Mouse (Mus musculus) erythroblast, adult 5-6 weeks (primary cell): ENCODE data around the gene Nt5c3b. TPM values are rescaled to one million over a fixed set of nuclear protein-coding genes. Genes with fewer than 3 reads are reported as not detected.

Source experiments
- ATAC-seq: replicated peaks from 2 replicates; pipeline ENCODE4 v1.8.0; 2016; ENCODE audit warnings: moderate number of reproducible peaks, mild to moderate bottlenecking, moderate TSS enrichment, inconsistent platforms; ENCODE audit not compliant: poor library complexity, low FRiP score, severe bottlenecking
- total RNA-seq, 2 experiments: library from RNA; stranded (forward) in 1 of 2; stranded (reverse) in 1 of 2; fragments of 150-400 nt in 1 of 2; fragments of 200-764, 138-1000 nt in 1 of 2; gene quantifications; 2 replicates each; pipeline versions ENCODE4 v1.2.3 to v1.2.4; 2015 to 2017; ENCODE audit warnings: low replicate concordance in 2 of 2

Nt5c3b gene
- 2.1 and 10.0 TPM in 2 replicates for total RNA-seq (2015; ENCODE audit: low replicate concordance)
- total RNA-seq (2017; ENCODE audit: low replicate concordance) = 1.7 and 6.3 TPM in 2 replicates

DNA sequence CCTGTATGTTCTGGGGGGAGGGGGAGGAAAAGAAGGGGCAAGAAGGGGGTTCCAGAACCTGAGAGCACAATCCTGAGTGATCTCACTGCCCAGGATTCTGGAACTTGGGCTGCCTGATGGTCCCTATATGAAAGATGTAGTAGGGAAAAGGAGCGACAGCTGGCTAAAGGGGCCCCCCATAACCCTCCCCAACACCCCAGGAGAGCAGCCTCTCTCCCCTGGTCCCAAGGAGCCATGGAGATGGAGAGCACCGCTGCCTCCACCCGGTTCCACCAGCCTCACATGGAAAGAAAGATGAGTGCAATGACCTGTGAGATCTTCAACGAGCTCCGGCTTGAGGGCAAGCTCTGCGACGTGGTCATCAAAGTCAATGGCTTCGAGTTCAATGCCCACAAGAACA, at the start of gene Nt5c3b, which contains the start of gene Klhl10:
Gene Nt5c3b, minus strand, starts transcription at position 12 of the 400 bp plus-strand sequence.
Gene Klhl10, plus strand, starts transcription at position 121 of the 400 bp plus-strand sequence.
- no peak for ATAC-seq

DNA sequence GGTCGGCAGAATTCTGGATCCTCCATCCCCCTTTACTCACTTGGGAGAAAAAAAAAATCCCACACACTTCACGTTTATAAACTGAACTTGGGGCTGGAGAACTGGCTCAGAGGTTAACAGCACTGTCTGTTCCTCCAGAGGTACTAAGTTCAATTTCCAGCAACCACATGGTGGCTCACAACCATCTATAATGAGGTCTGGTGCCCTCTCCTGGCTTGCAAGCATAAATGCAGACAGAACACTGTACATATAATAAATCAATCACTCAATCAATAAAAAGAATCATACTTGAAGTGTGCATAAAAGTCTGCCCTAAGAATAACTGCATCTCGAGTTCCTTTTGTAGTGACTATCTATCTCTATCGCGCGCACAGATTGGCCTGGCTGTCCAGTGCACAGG, 49.3 kb upstream of the Nt5c3b start:
- no peak for ATAC-seq

GRCm38 (mm10) chr11:100485801-100486538, 44.4 kb upstream of the Nt5c3b start:
- peak; percentile 71 for ATAC-seq

- no peak for ATAC-seq
Observed at GRCm38 (mm10) chr11:100484461-100484860, 42.9 kb upstream of the Nt5c3b start.

GRCm38 (mm10) chr11:100479152-100479551, 37.5 kb upstream of the Nt5c3b start:
- ATAC-seq = no peak

- ATAC-seq = no peak
Observed at GRCm38 (mm10) chr11:100476281-100476680, 34.7 kb upstream of the Nt5c3b start.

DNA sequence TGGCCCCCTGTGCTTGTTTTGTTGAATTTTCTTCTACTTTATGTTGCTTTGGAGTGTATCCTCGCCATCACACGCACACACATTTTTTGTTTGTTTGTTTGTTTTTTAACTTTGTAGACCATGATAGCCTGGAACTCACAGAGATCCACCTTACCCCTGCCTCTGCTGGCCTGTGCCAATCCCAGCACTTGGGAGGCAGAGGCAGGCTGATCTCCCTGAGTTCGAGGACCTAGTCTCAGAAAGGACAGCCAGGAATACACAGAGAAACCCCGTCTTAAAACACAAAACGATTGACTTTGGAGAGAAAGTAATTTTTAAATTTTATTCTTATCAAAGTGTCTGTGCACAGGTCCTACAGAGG, 31.3 kb upstream of the Nt5c3b start:
- ATAC-seq = peak; percentile 60

DNA sequence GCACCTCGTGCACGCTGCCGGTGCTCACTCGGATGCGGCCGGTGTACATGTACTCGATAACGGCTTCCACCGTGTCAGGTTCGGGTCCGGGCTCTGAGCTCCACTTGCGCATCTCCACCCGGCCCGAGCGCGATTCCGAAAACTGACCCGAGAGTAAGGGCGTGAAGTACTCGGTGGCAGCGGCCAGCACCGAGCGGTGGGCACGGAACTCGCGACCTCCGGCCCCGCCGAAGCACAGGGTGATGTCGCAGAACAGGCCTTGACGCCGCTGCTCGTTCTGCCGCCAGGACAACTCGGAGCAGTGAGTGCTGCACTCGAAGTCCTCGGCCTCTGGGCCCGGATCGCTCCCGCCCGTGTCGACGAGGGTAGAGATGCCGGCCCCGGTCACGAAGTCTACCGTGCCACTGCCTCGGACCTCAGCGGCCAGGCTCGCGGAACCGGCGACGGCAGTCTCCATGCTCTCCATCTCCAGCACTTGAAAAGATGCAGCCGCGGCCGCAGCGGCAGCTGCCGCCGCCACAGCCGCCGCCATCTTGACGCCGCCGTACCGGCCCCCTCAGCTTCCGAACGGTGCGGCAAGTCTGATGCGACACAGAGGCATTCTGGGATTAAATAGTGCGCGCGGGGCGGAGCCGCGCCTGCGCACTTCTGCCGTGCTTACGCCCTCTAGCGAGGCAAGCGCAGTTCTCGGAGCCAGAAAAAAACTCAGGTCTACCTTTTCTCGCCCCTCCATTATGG, 30.8 kb upstream of the Nt5c3b start, which contains the start of gene Klhl11:
Gene Klhl11, minus strand, starts transcription at position 545 of the 738 bp plus-strand sequence.
- peak; percentile 97 for ATAC-seq

DNA sequence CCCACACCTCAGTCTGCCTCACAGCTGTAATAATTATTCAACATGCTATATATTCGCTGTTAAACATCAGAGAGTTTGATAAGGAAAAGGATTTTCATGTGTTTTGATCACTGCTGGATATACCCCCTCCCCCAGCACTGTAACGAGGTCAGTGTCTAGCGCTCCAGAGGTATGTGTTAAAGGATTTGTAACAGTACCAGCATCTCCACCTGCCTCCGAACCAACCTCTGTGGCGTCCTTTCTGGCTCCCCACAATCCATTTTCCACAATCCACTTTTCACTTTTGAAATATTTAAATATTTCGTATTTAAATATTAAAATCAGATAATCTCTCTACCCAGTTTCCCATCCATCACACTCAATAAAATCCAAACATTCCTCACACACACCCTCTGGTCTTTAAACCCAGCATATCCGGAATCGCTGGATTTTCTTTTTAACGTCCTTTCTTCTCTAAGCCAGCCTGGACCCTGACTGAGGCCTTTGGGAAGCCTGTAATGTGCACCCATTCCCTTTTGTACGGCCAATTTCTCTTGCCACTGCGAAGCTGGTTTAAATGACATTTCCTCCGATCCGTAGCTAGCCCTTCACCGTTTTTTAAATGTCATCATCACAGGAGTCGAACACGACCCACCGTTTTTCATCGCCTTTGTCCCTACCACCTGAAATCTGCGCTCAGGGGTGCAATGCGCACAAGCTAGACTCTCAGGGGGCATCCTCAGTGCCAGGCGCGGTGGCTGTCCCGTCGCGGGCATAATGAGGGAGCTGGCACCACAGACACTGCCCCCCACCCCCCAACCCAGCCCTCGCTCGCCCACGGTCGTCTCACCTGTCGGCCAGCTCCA, 30.0 kb upstream of the Nt5c3b start:
- no peak; the same call in 1 of the 2 replicates for ATAC-seq

DNA sequence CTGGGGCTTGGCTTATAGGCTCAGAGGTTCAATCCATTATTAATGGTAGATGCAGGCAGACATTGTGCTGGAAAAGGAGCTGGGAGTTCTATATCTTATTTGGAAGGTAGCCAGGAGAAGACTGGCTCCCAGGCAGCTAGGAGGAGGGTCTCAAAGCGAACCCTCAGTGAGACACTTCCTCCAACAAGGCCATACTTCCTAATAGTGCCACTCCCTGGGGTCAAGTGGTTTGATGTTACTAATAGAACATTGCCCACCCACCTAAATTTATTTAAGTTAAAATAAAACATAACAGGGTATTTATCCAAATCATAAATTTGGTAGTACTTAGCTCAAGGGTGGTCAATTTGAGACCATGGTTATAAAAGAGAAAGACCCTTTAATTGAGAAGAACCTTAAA, 24.2 kb upstream of the Nt5c3b start:
- ATAC-seq = no peak

- ATAC-seq = no peak
Observed at GRCm38 (mm10) chr11:100465229-100465792, 23.7 kb upstream of the Nt5c3b start.

- no peak for ATAC-seq
Observed at GRCm38 (mm10) chr11:100462699-100463098, 21.1 kb upstream of the Nt5c3b start.

DNA sequence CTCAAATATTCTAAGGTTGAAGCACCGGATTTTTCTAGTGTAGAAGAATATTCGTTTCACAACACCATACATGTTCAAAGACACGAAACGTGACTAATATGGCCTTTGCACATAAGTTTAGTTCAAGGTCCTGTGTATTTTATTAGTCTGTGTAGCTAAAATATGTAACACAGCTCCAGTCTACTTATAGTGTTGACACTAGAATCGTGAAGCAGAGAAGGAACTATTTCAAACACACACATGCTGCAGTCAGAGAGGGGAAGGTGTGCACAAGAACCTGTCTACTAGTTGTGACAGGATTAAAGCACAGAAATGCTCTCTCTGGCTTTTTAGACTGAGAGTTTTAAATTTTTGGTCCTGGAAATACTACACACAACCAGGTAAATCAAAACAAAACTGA, 16.1 kb upstream of the Nt5c3b start:
- no peak for ATAC-seq

- ATAC-seq = no peak
Observed at GRCm38 (mm10) chr11:100457247-100457646, 15.6 kb upstream of the Nt5c3b start.

GRCm38 (mm10) chr11:100442625-100443024, 1.0 kb upstream of the Nt5c3b start:
- no peak for ATAC-seq

- ATAC-seq = peak; percentile 85
Observed at GRCm38 (mm10) chr11:100440691-100441522, 701 bp downstream of the Nt5c3b start.

GRCm38 (mm10) chr11:100437901-100438300, 3.7 kb downstream of the Nt5c3b start:
- no peak for ATAC-seq

DNA sequence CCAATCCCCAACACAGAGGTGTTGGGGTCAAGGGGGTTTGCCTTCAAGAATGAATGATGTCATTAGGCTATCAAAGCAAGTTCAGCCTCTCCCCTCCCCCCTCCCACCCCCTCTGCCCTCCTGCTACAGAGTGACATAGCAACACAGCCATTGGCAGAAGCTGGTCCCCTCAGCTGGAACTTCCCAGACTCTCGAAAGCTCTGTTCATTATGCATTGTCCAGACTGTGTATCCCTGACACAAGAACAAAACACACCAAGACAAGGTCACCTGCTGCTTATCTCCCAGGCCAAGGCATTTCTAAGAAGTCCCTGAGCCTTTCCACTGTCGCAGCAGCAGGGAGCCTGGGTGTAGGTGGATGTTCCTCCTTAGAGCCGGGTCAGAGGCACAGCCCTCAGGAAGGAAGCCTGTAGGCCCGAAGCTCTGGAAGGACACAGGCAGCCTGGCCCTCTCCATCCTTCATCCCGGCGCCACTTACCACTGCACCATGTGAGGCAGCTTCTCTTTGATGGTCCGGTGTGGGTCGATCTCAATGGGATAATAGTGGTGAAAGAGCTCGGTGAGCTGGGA, 5.8 kb downstream of the Nt5c3b start:
- ATAC-seq = no peak

DNA sequence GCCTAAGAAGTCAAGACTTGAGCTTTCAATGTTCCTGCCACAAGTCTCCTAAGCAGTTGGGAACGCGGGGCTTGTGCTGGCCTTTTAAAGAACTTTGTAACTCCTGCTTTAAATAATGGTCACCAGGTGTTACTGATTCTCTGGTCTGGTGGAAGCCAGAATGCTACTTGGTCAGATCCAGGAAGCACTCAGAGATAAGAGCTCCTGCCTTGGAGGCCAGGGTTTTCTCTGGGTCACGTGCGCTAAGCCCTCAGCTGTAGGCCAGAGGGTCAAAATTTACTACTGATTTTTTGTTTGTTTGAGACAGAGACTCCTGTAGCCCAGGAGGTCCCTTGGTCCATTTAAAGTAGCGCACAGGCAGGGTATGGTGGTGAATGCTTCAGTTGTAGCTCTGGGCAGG, 9.6 kb downstream of the Nt5c3b start:
- ATAC-seq = no peak
